Mouse (Mus musculus) liver, embryonic 15.5 days (tissue): ENCODE measurements around the gene Tktl1. TPM values are rescaled to one million over a fixed set of nuclear protein-coding genes. Genes with fewer than 3 reads are reported as not detected.

ENCODE experiments used
- polyA plus RNA-seq: library from polyadenylated mRNA; unstranded; fragments of >200 nt; fragmentation: Nextera tagmentation; extraction: Ambion mirVana; gene quantifications from 2 replicates; pipeline ENCODE4 v1.2.1, GENCODE M21; 2015

The Tktl1 gene
- polyA plus RNA-seq, 1 experiment from 2014 or later = not detected

Other genes with a start within 250 kb of the Tktl1 start
- gene Renbp, start 246.4 kb upstream of the Tktl1 start, polyA plus RNA-seq = 19.6 and 22.6 TPM in 2 replicates
- 29.6 and 30.7 TPM in 2 replicates for gene Hcfc1, start 210.9 kb upstream of the Tktl1 start, polyA plus RNA-seq
- 23.0 and 24.5 TPM in 2 replicates for gene Irak1, start 153.3 kb upstream of the Tktl1 start, polyA plus RNA-seq
- gene Opn1mw, start 49.8 kb upstream of the Tktl1 start, polyA plus RNA-seq = not detected in 2 replicates
- 6.2 and 6.9 TPM in 2 replicates for gene Mecp2, start 41.9 kb upstream of the Tktl1 start, polyA plus RNA-seq
- not detected in 2 replicates for gene Tex28, start 9.4 kb upstream of the Tktl1 start, polyA plus RNA-seq
- 41.6 and 47.6 TPM in 2 replicates for gene Flna, start 72.6 kb downstream of the Tktl1 start, polyA plus RNA-seq
- gene Emd, start 77.4 kb downstream of the Tktl1 start, polyA plus RNA-seq = 8.0 and 8.5 TPM in 2 replicates
- 356 and 378 TPM in 2 replicates for gene Rpl10, start 93.6 kb downstream of the Tktl1 start, polyA plus RNA-seq
- 27.7 and 29.2 TPM in 2 replicates for gene Taz, start 104.7 kb downstream of the Tktl1 start, polyA plus RNA-seq
- 24.5 and 25.2 TPM in 2 replicates for gene Dnase1l1, start 105.1 kb downstream of the Tktl1 start, polyA plus RNA-seq
- 75.9 and 80.2 TPM in 2 replicates for gene Atp6ap1, start 119.8 kb downstream of the Tktl1 start, polyA plus RNA-seq
- 48.8 and 56.7 TPM in 2 replicates for gene Gdi1, start 127.7 kb downstream of the Tktl1 start, polyA plus RNA-seq
- gene Fam50a, start 135.8 kb downstream of the Tktl1 start, polyA plus RNA-seq = 28.5 and 28.8 TPM in 2 replicates
- gene Plxna3, start 151.8 kb downstream of the Tktl1 start, polyA plus RNA-seq = 1.1 and 1.5 TPM in 2 replicates
- 34.6 and 43.0 TPM in 2 replicates for gene Lage3, start 176.4 kb downstream of the Tktl1 start, polyA plus RNA-seq
- 37.3 and 38.8 TPM in 2 replicates for gene Ubl4a, start 196.0 kb downstream of the Tktl1 start, polyA plus RNA-seq
- gene Slc10a3, start 196.1 kb downstream of the Tktl1 start, polyA plus RNA-seq = 6.1 and 6.5 TPM in 2 replicates
- 11.0 and 12.0 TPM in 2 replicates for gene Fam3a, start 216.0 kb downstream of the Tktl1 start, polyA plus RNA-seq
- 21.5 and 26.2 TPM in 2 replicates for gene Ikbkg, start 216.0 kb downstream of the Tktl1 start, polyA plus RNA-seq